Mouse (Mus musculus): Measurements from ENCODE around the gene Copg2.

GRCm38 (mm10) chr6:30748358-30748910 is 148.2 kb downstream of the Copg2 start:
- no peak for TF ChIP-seq CTCF (IDR thresholded peaks at IDR 0.05; ENCODE audit: insufficient read depth, low read depth, low read length)
- TF ChIP-seq POLR2A (IDR thresholded peaks at IDR 0.05; ENCODE audit: insufficient read depth, low read depth, low read length), result no peak

Measured in olfactory bulb, adult 2 months (tissue).